Mouse (Mus musculus) right cerebral cortex, postnatal 14 days (tissue): ENCODE data around the gene Setd1a.
"Not testable (repeated sequence)": the region's sequence is repeated elsewhere in the genome, so short reads cannot be mapped to it uniquely, and the experiment has no call there.

ENCODE experiments used
- DNase-seq: peaks from one replicate; pipeline ENCODE4 v3.0.0; 2022

Gene Setd1a

GRCm38 (mm10) chr7:127766851-127767609 lies 9.4 kb upstream of the Setd1a start:
- DNase-seq, result no peak

GRCm38 (mm10) chr7:127767671-127768345 lies 8.7 kb upstream of the Setd1a start:
- no peak for DNase-seq

- DNase-seq, result no peak
These were observed 8.0 kb upstream of the Setd1a start for GRCm38 (mm10) chr7:127768346-127768996.

GRCm38 (mm10) chr7:127768997-127769593 lies 7.4 kb upstream of the Setd1a start:
- DNase-seq, result peak; percentile 93

- peak; percentile 84 for DNase-seq
These were observed 6.8 kb upstream of the Setd1a start, which contains the start of gene Orai3 for GRCm38 (mm10) chr7:127769651-127770038. TSS of gene Orai3 (plus strand) at chr7:127769815.

- DNase-seq, result no peak
These were observed 6.2 kb upstream of the Setd1a start for GRCm38 (mm10) chr7:127770039-127770905.

GRCm38 (mm10) chr7:127771262-127771661 lies 5.2 kb upstream of the Setd1a start:
- DNase-seq, result no peak

GRCm38 (mm10) chr7:127772080-127772479 lies 4.4 kb upstream of the Setd1a start:
- DNase-seq, result no peak

GRCm38 (mm10) chr7:127772557-127772956 lies 3.9 kb upstream of the Setd1a start:
- no peak for DNase-seq

- peak; percentile 76 for DNase-seq
These were observed 2.6 kb upstream of the Setd1a start for GRCm38 (mm10) chr7:127773664-127774384.

GRCm38 (mm10) chr7:127775837-127776236 lies 633 bp upstream of the Setd1a start:
- DNase-seq, result not testable (repeated sequence)

- DNase-seq, result peak; percentile 97
These were observed 506 bp downstream of the Setd1a start for GRCm38 (mm10) chr7:127776878-127777473.

GRCm38 (mm10) chr7:127777474-127778266 lies 1.2 kb downstream of the Setd1a start:
- DNase-seq, result peak; percentile 60

GRCm38 (mm10) chr7:127778350-127778749 lies 1.9 kb downstream of the Setd1a start:
- no peak for DNase-seq

GRCm38 (mm10) chr7:127785308-127785707 lies 8.8 kb downstream of the Setd1a start, which contains the start of gene Gm49388:
TSS of gene Gm49388 (plus strand) at chr7:127785608.
- no peak for DNase-seq

GRCm38 (mm10) chr7:127797076-127797845 lies 20.8 kb downstream of the Setd1a start:
- DNase-seq, result no peak

- DNase-seq, result no peak
These were observed 22.1 kb downstream of the Setd1a start for GRCm38 (mm10) chr7:127798591-127798990.

- DNase-seq, result no peak
These were observed 22.7 kb downstream of the Setd1a start for GRCm38 (mm10) chr7:127799211-127799610.

- no peak for DNase-seq
These were observed 23.3 kb downstream of the Setd1a start for GRCm38 (mm10) chr7:127799738-127800137.
